Mouse (Mus musculus): ENCODE measurements around the gene Serpina3g. TPM values are rescaled to one million over a fixed set of nuclear protein-coding genes. Genes with fewer than 3 reads are reported as not detected.

Serpina3g gene
- polyA plus RNA-seq (2016; fragmentation: Nextera tagmentation; extraction: Ambion mirVana), result 1.3 and 1.9 TPM in 2 replicates

DNA sequence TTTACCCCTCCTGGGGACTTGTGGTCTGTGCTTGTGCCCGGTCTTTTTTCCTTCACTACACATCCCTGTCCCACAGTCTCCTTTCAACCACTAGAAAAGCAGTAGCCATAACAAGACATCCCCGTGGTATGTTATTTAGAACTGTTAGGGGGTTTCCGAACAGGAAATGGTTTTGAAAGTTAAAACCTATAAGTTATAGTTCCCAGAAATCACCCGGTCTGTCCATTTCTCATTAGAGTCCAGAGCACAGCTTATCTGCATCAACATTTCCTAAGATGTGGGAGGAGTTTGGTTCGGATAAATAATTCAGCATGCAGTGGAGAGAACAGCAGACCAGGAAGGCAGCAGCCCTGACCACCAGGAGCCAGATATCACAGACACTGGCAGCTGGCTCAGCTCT is at the start of gene Serpina3g:
Gene Serpina3g (plus strand): TSS at position 331 of the 400 bp plus-strand sequence.
- H3K9ac ChIP-seq, result no peak within 1 kb of the TSS
- WGBS (ENCODE audit: insufficient replicate concordance), result 31% methylated on average over 5 of the region's 5 CpGs
- H3K4me1 ChIP-seq, result peaks cover 11% of the 10 kb centered on the region; the same call in 1 of the 2 replicates
- no peak for ATAC-seq
- no peak within 1 kb of the TSS for H3K4me2 ChIP-seq
- no peak within 1 kb of the TSS for H3K27ac ChIP-seq
- no peaks in the 10 kb centered on the region for H3K36me3 ChIP-seq
- no peak within 1 kb of the TSS for H3K4me3 ChIP-seq
- H3K27me3 ChIP-seq (replicated peaks), result no peaks in the 10 kb centered on the region
- H3K9me3 ChIP-seq (replicated peaks), result no peaks in the 10 kb centered on the region

DNA sequence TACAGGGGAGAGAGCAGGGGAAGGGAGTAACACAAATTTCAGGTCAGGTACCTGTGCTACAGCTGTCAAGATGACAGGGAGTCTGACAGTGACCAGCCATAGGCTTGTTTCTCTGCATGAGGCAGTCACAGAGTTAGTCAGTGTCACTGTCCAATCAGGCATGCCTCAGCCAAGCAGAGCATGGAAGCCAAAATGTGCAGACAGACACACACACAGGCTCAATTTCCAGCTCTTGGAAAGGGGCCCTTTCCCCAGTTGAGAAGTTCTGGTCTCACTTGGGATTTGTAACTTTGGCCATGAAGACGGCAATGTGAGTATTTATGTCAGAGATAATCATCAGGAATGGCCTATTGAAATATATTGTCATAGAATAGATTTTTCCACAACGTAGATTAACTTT is 46.8 kb upstream of the Serpina3g start:
- Histone ChIP-seq H3K36me3 (no peaks in the 10 kb centered on the region), H3K9me3 (replicated peaks) (no peaks in the 10 kb centered on the region), H3K27ac (no peak overlapping the region), H3K4me3 (no peak overlapping the region), H3K27me3 (replicated peaks) (no peaks in the 10 kb centered on the region), H3K4me1 (no peaks in the 10 kb centered on the region), H3K4me2 (no peak overlapping the region), H3K9ac (no peak overlapping the region)
- no peak for ATAC-seq
- 63% methylated on average over 2 of the region's 2 CpGs for WGBS (ENCODE audit: insufficient replicate concordance)

DNA sequence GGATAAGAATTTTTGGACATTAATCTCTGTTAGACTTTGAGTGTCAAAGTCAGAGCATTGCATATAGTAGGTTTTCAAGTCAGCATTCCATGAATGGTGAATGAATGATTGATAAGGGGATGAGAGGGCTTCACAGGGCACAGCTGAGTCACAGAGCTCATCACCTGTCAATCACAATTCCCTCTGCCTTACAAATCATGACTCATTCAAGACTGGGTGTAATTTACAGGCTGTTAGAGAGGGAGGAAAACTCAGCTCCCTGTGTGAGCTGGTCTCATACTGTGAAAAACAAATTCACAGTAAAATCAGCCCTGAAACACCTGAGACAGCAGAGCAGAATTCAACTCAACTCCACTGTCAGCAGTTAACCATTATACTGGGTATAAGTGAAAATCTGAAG is 45.2 kb upstream of the Serpina3g start:
- no peaks in the 10 kb centered on the region for H3K4me1 ChIP-seq
- no peak overlapping the region for H3K27ac ChIP-seq
- ATAC-seq, result no peak
- no peaks in the 10 kb centered on the region for H3K27me3 ChIP-seq (replicated peaks)
- no peak overlapping the region for H3K4me3 ChIP-seq
- no peak overlapping the region for H3K4me2 ChIP-seq
- H3K9ac ChIP-seq, result no peak overlapping the region
- H3K36me3 ChIP-seq, result no peaks in the 10 kb centered on the region
- no peaks in the 10 kb centered on the region for H3K9me3 ChIP-seq (replicated peaks)

DNA sequence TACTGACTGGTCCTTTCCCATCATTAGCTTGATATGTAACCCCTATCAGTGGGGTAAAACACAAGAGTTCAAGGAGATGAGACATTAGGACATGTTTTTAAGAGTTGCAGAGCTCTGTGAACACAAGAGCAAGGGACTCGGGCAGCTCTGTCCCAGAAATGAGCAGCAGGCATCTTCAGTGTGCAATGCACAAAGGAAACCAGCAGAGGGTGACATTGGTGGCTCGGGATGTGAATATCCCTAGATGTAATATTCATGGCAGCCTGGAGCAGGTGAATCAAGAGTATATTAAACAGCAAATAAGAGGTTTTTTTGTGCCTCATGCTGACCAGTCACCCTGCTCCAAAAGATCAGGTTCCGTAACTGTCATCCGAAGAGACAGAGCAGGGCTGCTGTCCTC is 26.9 kb upstream of the Serpina3g start:
- H3K4me3 ChIP-seq, result no peak overlapping the region
- H3K27me3 ChIP-seq (replicated peaks), result no peaks in the 10 kb centered on the region
- 61% methylated on average over 4 of the region's 4 CpGs for WGBS (ENCODE audit: insufficient replicate concordance)
- H3K4me1 ChIP-seq, result no peaks in the 10 kb centered on the region
- H3K4me2 ChIP-seq, result no peak overlapping the region
- H3K27ac ChIP-seq, result no peak overlapping the region
- H3K9ac ChIP-seq, result no peak overlapping the region
- H3K9me3 ChIP-seq (replicated peaks), result no peaks in the 10 kb centered on the region
- H3K36me3 ChIP-seq, result no peaks in the 10 kb centered on the region
- ATAC-seq, result no peak

DNA sequence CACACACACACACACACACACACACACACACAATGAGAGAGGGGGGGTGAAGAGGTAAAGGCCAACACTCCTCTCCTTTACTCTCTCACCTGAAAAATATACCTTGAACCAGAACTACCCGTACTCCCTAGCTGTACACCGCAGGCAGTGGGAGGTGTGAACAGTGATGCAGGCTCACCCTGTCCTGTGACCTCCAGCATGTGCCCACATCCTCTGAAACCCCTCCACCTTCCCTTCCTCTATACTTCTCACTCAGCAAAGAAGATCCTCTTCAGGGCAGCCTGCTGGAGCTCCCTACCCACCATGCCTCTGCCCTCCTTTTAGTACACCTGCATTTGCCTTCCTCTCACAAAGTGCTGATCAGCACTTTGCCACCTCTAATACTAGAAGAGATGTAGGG is 26.2 kb upstream of the Serpina3g start:
- Histone ChIP-seq H3K4me2 (no peak overlapping the region), H3K9ac (no peak overlapping the region), H3K36me3 (no peaks in the 10 kb centered on the region), H3K4me3 (no peak overlapping the region), H3K9me3 (replicated peaks) (no peaks in the 10 kb centered on the region), H3K27ac (no peak overlapping the region), H3K4me1 (0 out of 2 replicates have a peak, but pooled peaks cover 4% of the 10 kb centered on the region), H3K27me3 (replicated peaks) (no peaks in the 10 kb centered on the region)
- 68% methylated on average over 2 of the region's 2 CpGs for WGBS (ENCODE audit: insufficient replicate concordance)
- ATAC-seq, result no peak

DNA sequence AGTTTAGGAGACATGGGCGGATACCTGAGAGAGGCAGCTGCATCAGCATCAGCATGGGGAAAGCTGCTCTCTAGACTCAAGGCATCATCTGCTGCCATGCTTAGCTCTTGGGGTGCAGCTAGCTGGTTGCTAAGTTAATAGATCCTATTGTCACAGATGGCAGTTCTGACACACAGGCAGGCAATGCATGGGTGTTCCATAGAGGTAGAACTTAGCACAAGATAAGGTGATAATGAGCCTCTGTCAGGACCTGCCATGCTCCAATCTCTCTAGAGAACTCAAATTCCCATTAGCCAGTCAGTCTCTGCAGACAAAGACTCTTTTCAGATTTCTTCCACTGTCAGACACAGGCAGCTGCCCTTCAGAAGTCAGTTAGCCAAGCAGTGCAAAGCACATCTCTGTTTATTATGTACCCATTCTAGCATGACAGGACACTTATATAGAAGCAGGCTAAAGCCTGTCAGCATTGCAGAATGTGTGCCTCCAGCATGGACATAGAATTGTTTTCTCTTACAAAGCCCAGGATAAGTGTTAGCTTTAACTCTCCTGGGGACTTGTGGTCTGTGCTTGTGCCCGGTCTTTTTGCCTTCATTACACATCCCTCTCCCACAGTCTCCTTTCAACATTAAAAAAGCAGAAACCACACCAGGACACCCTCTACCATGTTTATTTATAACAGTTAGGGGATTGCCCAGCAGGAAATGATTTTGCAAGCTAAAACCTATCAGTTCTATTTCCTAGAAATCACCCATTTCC is 22.2 kb upstream of the Serpina3g start:
- Histone ChIP-seq H3K4me2 (no peak overlapping the region), H3K9me3 (replicated peaks) (no peaks in the 10 kb centered on the region), H3K9ac (no peak overlapping the region), H3K36me3 (no peaks in the 10 kb centered on the region), H3K4me1 (0 out of 2 replicates have a peak, but pooled peaks cover 4% of the 10 kb centered on the region), H3K4me3 (no peak overlapping the region), H3K27ac (no peak overlapping the region), H3K27me3 (replicated peaks) (no peaks in the 10 kb centered on the region)
- ATAC-seq, result no peak
- WGBS (ENCODE audit: insufficient replicate concordance), result 46% methylated on average over 2 of the region's 2 CpGs

DNA sequence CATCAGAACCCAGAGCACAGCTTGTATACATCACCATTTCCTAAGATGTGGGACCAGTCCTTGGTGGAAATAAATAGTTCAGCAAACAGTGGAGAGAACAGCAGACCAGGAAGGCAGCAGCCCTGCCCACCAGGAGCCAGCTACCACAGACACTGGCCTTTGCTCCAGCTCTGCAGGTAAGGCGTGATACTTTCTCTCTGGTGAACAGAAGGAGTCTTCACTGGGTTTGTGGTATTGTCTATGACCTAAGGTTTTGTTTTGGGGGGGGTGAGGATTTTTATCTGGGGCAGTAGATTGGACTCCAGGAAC is 21.6 kb upstream of the Serpina3g start, which contains the start of gene Serpina3f:
Gene Serpina3f (plus strand): TSS at position 100 of the 309 bp plus-strand sequence.
- WGBS (ENCODE audit: insufficient replicate concordance), result 43% methylated on average over 1 of the region's 1 CpGs
- 0 out of 2 replicates have a peak, but pooled peaks cover 4% of the 10 kb centered on the region for H3K4me1 ChIP-seq
- H3K36me3 ChIP-seq, result no peaks in the 10 kb centered on the region
- no peak within 1 kb of the TSS for H3K4me3 ChIP-seq
- ATAC-seq, result no peak
- H3K9ac ChIP-seq, result no peak within 1 kb of the TSS
- H3K27ac ChIP-seq, result no peak within 1 kb of the TSS
- no peaks in the 10 kb centered on the region for H3K27me3 ChIP-seq (replicated peaks)
- no peaks in the 10 kb centered on the region for H3K9me3 ChIP-seq (replicated peaks)
- H3K4me2 ChIP-seq, result no peak within 1 kb of the TSS

DNA sequence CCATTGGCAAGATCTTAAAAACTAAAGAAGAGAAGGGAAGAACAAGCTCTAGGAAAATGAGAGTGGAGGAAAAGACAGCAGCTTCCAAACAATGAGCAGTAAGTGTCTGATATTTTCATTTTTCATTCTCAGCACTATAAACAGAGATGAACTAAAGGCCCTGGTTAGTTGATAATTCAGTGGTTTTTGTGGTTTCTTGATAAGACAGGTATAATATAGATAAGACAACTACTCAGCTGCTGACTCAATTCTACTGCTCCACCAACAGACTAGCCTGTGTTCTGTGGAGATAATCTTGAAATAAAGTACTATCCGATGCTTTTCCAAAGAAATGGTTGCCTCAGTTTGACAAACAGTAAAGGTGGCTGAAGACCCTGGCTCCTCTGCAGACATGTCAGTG is 20.8 kb upstream of the Serpina3g start:
- WGBS (ENCODE audit: insufficient replicate concordance), result 25% methylated on average over 1 of the region's 1 CpGs
- H3K4me2 ChIP-seq, result no peak overlapping the region
- H3K36me3 ChIP-seq, result no peaks in the 10 kb centered on the region
- no peak overlapping the region for H3K9ac ChIP-seq
- H3K27me3 ChIP-seq (replicated peaks), result no peaks in the 10 kb centered on the region
- 0 out of 2 replicates have a peak, but pooled peaks cover 4% of the 10 kb centered on the region for H3K4me1 ChIP-seq
- no peaks in the 10 kb centered on the region for H3K9me3 ChIP-seq (replicated peaks)
- no peak overlapping the region for H3K4me3 ChIP-seq
- H3K27ac ChIP-seq, result no peak overlapping the region
- ATAC-seq, result no peak

DNA sequence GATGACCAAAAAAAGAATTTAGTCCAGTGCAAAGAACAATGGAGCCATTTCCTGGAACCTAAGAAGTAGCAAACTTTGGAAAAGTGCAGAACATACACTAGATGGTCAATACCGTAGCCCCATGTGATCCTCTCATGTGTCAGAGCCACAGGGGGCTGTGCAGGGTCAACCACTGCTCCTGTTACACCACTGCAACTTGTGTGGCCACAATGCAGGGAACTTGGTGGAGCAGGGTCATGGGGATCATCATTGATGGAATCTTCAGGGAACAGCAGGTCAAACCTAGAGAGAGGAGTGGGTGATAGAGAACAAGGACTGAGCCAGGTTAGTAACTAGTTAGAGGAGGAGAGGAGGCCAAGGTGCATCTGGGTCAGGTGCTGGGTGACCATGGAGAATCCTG is 14.4 kb upstream of the Serpina3g start:
- no peaks in the 10 kb centered on the region for H3K27me3 ChIP-seq (replicated peaks)
- no peak overlapping the region for H3K4me3 ChIP-seq
- no peak for ATAC-seq
- 50% methylated on average over 1 of the region's 1 CpGs for WGBS (ENCODE audit: insufficient replicate concordance)
- no peak overlapping the region for H3K27ac ChIP-seq
- H3K9ac ChIP-seq, result no peak overlapping the region
- no peak overlapping the region for H3K4me2 ChIP-seq
- H3K4me1 ChIP-seq, result no peaks in the 10 kb centered on the region
- H3K9me3 ChIP-seq (replicated peaks), result no peaks in the 10 kb centered on the region
- H3K36me3 ChIP-seq, result no peaks in the 10 kb centered on the region

DNA sequence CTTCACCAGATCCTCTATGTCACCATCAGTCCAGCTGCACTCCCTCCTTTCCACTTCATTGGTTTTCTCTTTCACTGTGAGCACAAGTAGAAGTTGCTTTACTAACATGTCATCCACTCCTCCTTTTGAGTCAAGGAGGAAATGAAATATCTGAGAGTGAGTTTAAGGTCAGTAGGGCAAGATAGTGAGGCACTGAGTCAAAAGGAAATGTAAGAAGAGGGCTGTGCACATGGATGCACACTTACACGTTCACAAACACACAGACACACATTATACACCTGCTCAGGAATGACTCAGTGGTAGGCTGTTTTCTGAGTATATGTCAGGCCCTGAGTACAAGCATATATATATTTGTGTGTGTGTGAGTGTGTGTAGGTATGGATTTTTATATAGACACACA is 12.4 kb upstream of the Serpina3g start:
- H3K4me2 ChIP-seq, result no peak overlapping the region
- no peak for ATAC-seq
- H3K36me3 ChIP-seq, result no peaks in the 10 kb centered on the region
- no peak overlapping the region for H3K27ac ChIP-seq
- H3K9ac ChIP-seq, result no peak overlapping the region
- 36% methylated on average over 1 of the region's 1 CpGs for WGBS (ENCODE audit: insufficient replicate concordance)
- H3K4me1 ChIP-seq, result no peaks in the 10 kb centered on the region
- H3K4me3 ChIP-seq, result no peak overlapping the region
- H3K27me3 ChIP-seq (replicated peaks), result no peaks in the 10 kb centered on the region
- no peaks in the 10 kb centered on the region for H3K9me3 ChIP-seq (replicated peaks)

DNA sequence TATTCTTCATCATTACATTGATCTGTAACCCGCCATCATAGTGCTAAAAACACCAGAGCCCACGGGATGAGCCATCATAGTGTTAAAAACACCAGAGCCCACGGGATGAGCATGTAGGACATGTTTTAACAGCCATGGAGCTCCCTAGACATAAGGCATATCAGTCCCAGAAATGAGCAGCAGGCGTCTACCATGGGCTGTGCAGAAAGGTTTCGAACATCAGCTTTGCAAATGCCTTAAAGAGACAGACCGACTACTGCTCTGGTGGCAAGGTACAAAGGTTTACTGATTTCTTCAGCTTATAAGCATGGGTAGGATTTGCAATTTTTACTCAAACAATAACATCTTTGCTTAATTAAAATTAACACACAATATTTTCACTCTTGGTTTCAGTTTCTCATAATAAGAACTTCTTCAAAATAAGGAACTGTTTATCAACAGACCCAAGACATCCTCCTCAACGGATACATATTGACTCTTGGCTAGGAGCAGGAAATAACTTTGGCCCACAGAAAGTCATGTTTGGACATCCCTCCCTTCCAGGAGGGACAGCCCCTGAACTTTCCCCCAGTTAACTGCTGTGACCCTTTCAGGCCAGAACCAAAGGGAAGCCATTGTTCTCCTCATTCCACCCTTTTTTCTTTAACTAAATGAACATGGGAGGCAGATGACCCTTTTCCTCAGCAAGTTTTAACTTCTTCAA is 11.3 kb upstream of the Serpina3g start:
- ATAC-seq, result no peak
- 32% methylated on average over 7 of the region's 7 CpGs for WGBS (ENCODE audit: insufficient replicate concordance)

DNA sequence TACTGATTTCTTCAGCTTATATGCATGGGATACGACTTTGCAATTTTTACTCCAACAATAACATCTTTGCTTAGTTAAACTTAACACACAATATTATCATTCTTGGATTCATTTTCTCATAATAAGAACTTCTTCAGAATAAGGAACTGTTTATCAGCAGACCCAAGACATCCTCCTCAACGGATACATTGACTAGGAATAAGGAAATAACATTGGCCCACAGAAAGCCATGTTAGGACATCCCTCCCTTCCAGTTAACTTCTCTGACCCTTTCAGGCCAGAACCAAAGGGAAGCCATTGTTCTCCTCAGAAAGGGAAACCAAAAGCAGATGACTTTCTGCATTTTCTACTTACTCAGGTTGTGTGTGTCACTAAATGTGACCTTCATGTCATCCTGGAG is 5.3 kb upstream of the Serpina3g start:
- 32% methylated on average over 2 of the region's 2 CpGs for WGBS (ENCODE audit: insufficient replicate concordance)
- Histone ChIP-seq H3K4me1 (0 out of 2 replicates have a peak, but pooled peaks cover 3% of the 10 kb centered on the region), H3K4me3 (no peak overlapping the region), H3K9ac (no peak overlapping the region), H3K9me3 (replicated peaks) (no peaks in the 10 kb centered on the region), H3K4me2 (no peak overlapping the region), H3K27ac (no peak overlapping the region), H3K36me3 (no peaks in the 10 kb centered on the region), H3K27me3 (replicated peaks) (no peaks in the 10 kb centered on the region)
- ATAC-seq, result no peak

More for the DNA sequence above, 11.3 kb upstream of the Serpina3g start:
- Histone ChIP-seq H3K4me1 (no peaks in the 10 kb centered on the region), H3K27ac (no peak overlapping the region), H3K4me2 (no peak overlapping the region), H3K36me3 (no peaks in the 10 kb centered on the region), H3K9me3 (replicated peaks) (no peaks in the 10 kb centered on the region), H3K9ac (no peak overlapping the region), H3K27me3 (replicated peaks) (no peaks in the 10 kb centered on the region), H3K4me3 (no peak overlapping the region)

Data from liver, embryonic 12.5 days (tissue).